Mouse (Mus musculus) limb, embryonic 13.5 days (tissue): ENCODE data around the gene Tbx10. TPM values are rescaled to one million over a fixed set of nuclear protein-coding genes. Genes with fewer than 3 reads are reported as not detected.
"Not testable (repeated sequence)": the region's sequence is repeated elsewhere in the genome, so short reads cannot be mapped to it uniquely, and the experiment has no call there.

Source experiments
- ATAC-seq: fragments of 200-750 bp; cut with Nextera tagmentation; 2 replicates; pipeline ENCODE4 v1.8.0; 2017; ENCODE audit warnings: low read depth, moderate number of reproducible peaks, moderate TSS enrichment; ENCODE audit not compliant: low FRiP score
- H3K27ac ChIP-seq: fragments of 300-500 bp; sonication (generic); 2 replicates; pipeline ENCODE4 v1.5.1; 2015; ENCODE audit warnings: inconsistent platforms, mild to moderate bottlenecking, moderate library complexity
- H3K27me3 ChIP-seq: fragments of 300-500 bp; sonication (generic); 2 replicates; pipeline ENCODE4 v1.6.1; 2015; ENCODE audit warnings: mild to moderate bottlenecking, inconsistent platforms
- H3K36me3 ChIP-seq: fragments of 300-500 bp; sonication (generic); 2 replicates; pipeline ENCODE4 v1.6.1; 2015; ENCODE audit warnings: inconsistent platforms, mild to moderate bottlenecking, moderate library complexity
- H3K4me1 ChIP-seq: fragments of 300-500 bp; sonication (generic); 2 replicates; pipeline ENCODE4 v1.6.1; 2015; ENCODE audit warnings: inconsistent platforms
- H3K4me2 ChIP-seq: fragments of 300-500 bp; sonication (generic); replicated peaks from 2 replicates; pipeline ENCODE4 v1.6.1; 2015; ENCODE audit warnings: inconsistent platforms, mild to moderate bottlenecking, moderate library complexity
- H3K4me3 ChIP-seq: fragments of 300-500 bp; sonication (generic); 2 replicates; pipeline ENCODE4 v1.5.1; 2015; ENCODE audit warnings: moderate library complexity, mild to moderate bottlenecking, inconsistent platforms
- H3K9ac ChIP-seq: fragments of 300-500 bp; sonication (generic); 2 replicates; pipeline ENCODE4 v1.6.1; 2015; ENCODE audit warnings: mild to moderate bottlenecking, inconsistent platforms
- H3K9me3 ChIP-seq: fragments of 300-500 bp; sonication (generic); 2 replicates; pipeline ENCODE4 v1.6.1; 2016; ENCODE audit warnings: inconsistent platforms
- WGBS: fragments of 180-500 bp; shearing (Covaris S2); methylation state at CpG from one replicate; pipeline ENCODE4 v1.1.7; 2015; 5-methylcytosine and 5-hydroxymethylcytosine counted together
- polyA plus RNA-seq: library from polyadenylated mRNA; unstranded; fragments of >200 nt; fragmentation: Nextera tagmentation; extraction: Ambion mirVana; gene quantifications from 2 replicates; pipeline ENCODE4 v1.2.1, GENCODE M21; 2015

Gene Tbx10
- not detected in 2 replicates for polyA plus RNA-seq

DNA sequence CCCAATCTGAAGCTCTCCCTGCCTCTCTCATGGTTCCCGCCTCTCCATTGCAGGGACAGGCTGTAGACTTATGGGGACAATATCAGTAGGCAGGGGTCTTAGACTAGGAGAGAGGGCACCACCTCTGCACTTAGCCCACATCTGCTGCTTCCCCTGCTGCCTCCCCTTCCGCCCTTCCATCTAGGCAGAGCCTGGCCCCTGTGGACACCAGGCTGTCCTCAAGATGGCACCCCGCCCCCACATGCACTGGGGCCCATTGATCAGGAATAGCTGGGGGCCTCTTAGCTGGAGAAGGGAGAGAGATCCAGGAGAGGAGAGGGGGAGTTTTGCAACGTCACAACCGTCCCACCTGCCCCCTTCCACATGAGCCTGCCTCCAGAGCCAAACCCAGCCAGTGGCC lies at the start of gene Tbx10:
TSS of gene Tbx10 (plus strand) at position 337 of the 400 bp plus-strand sequence.
- no peak within 1 kb of the TSS for H3K9ac ChIP-seq
- no peaks in the 10 kb centered on the region for H3K36me3 ChIP-seq
- no peak within 1 kb of the TSS for H3K27ac ChIP-seq
- 42% methylated on average over 5 of the region's 5 CpGs for whole genome bisulfite sequencing
- no peak within 1 kb of the TSS for H3K4me3 ChIP-seq
- no peaks in the 10 kb centered on the region for H3K4me1 ChIP-seq
- H3K9me3 ChIP-seq: no peaks in the 10 kb centered on the region
- ATAC-seq: no peak
- no peak within 1 kb of the TSS for H3K4me2 ChIP-seq
- H3K27me3 ChIP-seq: no peaks in the 10 kb centered on the region

GRCm38 (mm10) chr19:3942986-3943735 lies 49.4 kb upstream of the Tbx10 start:
- H3K4me1 ChIP-seq: no peaks in the 10 kb centered on the region
- 28% methylated on average over 27 of the region's 27 CpGs for WGBS
- H3K9ac ChIP-seq: 0 out of 2 replicates have a peak overlapping the region, but pooled peaks have one; percentile 25
- H3K9me3 ChIP-seq: no peaks in the 10 kb centered on the region
- H3K27ac ChIP-seq: no peak overlapping the region
- ATAC-seq: no peak
- no peaks in the 10 kb centered on the region for H3K36me3 ChIP-seq
- peak overlapping the region; percentile 36 for H3K4me2 ChIP-seq
- H3K27me3 ChIP-seq: peaks cover 15% of the 10 kb centered on the region; the same call in 1 of the 2 replicates
- H3K4me3 ChIP-seq: no peak overlapping the region

DNA sequence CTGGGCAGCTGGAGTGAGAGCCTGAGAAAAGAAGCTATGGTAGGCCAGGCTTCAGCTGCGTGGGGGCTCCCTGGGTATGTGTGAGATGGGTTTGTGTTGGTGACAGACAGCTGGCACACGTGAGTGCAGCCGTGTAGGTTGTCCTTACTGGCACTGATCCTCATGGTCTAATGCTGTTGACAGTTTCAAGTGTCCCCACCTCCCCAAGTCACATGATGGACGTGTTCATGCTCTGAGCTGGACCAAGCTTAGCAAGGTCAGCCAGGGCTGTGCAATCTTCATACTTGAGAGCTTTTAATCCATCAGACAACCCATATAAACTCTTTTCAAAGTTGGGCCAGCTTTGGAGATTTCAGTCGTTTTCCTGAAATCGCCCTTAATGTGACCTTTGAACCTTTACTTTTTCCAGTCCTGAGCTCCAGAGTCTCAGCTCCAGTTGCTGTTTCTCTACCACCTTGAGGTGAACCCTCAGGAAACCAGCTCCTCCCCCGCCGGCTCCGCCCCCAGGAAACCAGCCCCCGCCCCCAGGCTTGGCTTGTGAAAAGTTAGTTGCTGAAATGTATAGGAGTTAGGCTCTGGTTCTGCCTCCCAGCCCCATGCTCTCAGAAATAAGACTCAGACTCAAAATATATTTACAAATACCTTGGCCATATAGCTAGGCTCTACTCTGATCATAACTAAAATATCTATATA lies 46.5 kb upstream of the Tbx10 start:
- Histone ChIP-seq H3K27me3 (peaks cover 15% of the 10 kb centered on the region; the same call in 1 of the 2 replicates), H3K9ac (no peak overlapping the region), H3K9me3 (no peaks in the 10 kb centered on the region), H3K27ac (no peak overlapping the region), H3K4me2 (no peak overlapping the region), H3K4me1 (no peaks in the 10 kb centered on the region), H3K4me3 (no peak overlapping the region), H3K36me3 (no peaks in the 10 kb centered on the region)
- no peak for ATAC-seq
- 31% methylated on average over 10 of the region's 10 CpGs for WGBS

- no peaks in the 10 kb centered on the region for H3K36me3 ChIP-seq
- H3K27ac ChIP-seq: no peak overlapping the region
- H3K4me3 ChIP-seq: no peak overlapping the region
- H3K9ac ChIP-seq: no peak overlapping the region
- WGBS: 15% methylated on average over 2 of the region's 2 CpGs
- no peaks in the 10 kb centered on the region for H3K9me3 ChIP-seq
- no peaks in the 10 kb centered on the region for H3K4me1 ChIP-seq
- ATAC-seq: peak; percentile 64
- no peak overlapping the region for H3K4me2 ChIP-seq
- peaks cover 15% of the 10 kb centered on the region; the same call in 1 of the 2 replicates for H3K27me3 ChIP-seq
Observed at GRCm38 (mm10) chr19:3946715-3947114, 45.8 kb upstream of the Tbx10 start.

GRCm38 (mm10) chr19:3947813-3948212 lies 44.7 kb upstream of the Tbx10 start:
- H3K4me3 ChIP-seq: no peak overlapping the region
- 74% methylated on average over 3 of the region's 3 CpGs for WGBS
- no peak overlapping the region for H3K9ac ChIP-seq
- H3K4me1 ChIP-seq: no peaks in the 10 kb centered on the region
- H3K27me3 ChIP-seq: peaks cover 12% of the 10 kb centered on the region; the same call in 1 of the 2 replicates
- H3K4me2 ChIP-seq: no peak overlapping the region
- no peaks in the 10 kb centered on the region for H3K36me3 ChIP-seq
- H3K27ac ChIP-seq: no peak overlapping the region
- H3K9me3 ChIP-seq: no peaks in the 10 kb centered on the region
- ATAC-seq: no peak

DNA sequence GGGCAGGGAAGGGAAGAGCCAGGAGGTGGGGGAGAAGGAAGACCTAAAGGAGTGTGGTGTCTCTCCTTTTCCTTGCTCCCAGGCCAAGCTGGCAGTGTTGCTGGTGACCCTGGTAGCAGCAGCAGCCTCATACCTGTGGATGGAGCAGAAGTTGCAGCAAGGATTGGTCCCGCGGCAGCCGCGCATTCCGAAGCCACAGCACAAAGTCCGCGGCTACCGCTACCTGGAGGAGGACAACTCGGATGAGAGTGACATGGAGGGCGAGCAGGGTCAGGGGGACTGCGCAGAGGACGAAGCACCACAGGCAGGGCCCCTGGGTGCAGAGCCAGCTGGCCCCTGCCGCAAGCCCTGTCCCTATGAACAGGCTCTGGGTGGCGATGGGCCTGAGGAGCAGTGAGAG lies 44.0 kb upstream of the Tbx10 start:
- no peaks in the 10 kb centered on the region for H3K4me1 ChIP-seq
- H3K27ac ChIP-seq: no peak overlapping the region
- H3K27me3 ChIP-seq: peaks cover 6% of the 10 kb centered on the region; the same call in 1 of the 2 replicates
- H3K4me3 ChIP-seq: no peak overlapping the region
- no peak overlapping the region for H3K4me2 ChIP-seq
- no peak for ATAC-seq
- H3K9ac ChIP-seq: no peak overlapping the region
- no peaks in the 10 kb centered on the region for H3K36me3 ChIP-seq
- WGBS: 68% methylated on average over 14 of the region's 14 CpGs
- H3K9me3 ChIP-seq: no peaks in the 10 kb centered on the region

GRCm38 (mm10) chr19:3950331-3950730 lies 42.2 kb upstream of the Tbx10 start:
- ATAC-seq: no peak
- H3K4me2 ChIP-seq: no peak overlapping the region
- H3K27ac ChIP-seq: no peak overlapping the region
- H3K9me3 ChIP-seq: no peaks in the 10 kb centered on the region
- whole genome bisulfite sequencing: 76% methylated on average over 3 of the region's 3 CpGs
- no peaks in the 10 kb centered on the region for H3K36me3 ChIP-seq
- H3K4me3 ChIP-seq: no peak overlapping the region
- H3K4me1 ChIP-seq: no peaks in the 10 kb centered on the region
- H3K27me3 ChIP-seq: no peaks in the 10 kb centered on the region
- H3K9ac ChIP-seq: no peak overlapping the region

- Histone ChIP-seq H3K36me3 (no peaks in the 10 kb centered on the region), H3K9me3 (no peaks in the 10 kb centered on the region), H3K27me3 (no peaks in the 10 kb centered on the region), H3K4me2 (no peak overlapping the region), H3K27ac (no peak overlapping the region), H3K4me1 (no peaks in the 10 kb centered on the region), H3K9ac (no peak overlapping the region), H3K4me3 (no peak overlapping the region)
- no peak for ATAC-seq
Observed at GRCm38 (mm10) chr19:3951461-3951860, 41.1 kb upstream of the Tbx10 start.

- 65% methylated on average over 1 of the region's 1 CpGs for WGBS
Observed at GRCm38 (mm10) chr19:3952099-3952498, 40.5 kb upstream of the Tbx10 start.

GRCm38 (mm10) chr19:3955033-3955432 lies 37.5 kb upstream of the Tbx10 start:
- ATAC-seq: no peak
- WGBS: 71% methylated on average over 3 of the region's 3 CpGs
- no peaks in the 10 kb centered on the region for H3K9me3 ChIP-seq
- H3K4me1 ChIP-seq: no peaks in the 10 kb centered on the region
- no peak overlapping the region for H3K4me2 ChIP-seq
- no peaks in the 10 kb centered on the region for H3K27me3 ChIP-seq
- H3K36me3 ChIP-seq: no peaks in the 10 kb centered on the region
- H3K9ac ChIP-seq: no peak overlapping the region
- H3K4me3 ChIP-seq: no peak overlapping the region
- no peak overlapping the region for H3K27ac ChIP-seq

More at GRCm38 (mm10) chr19:3952099-3952498, 40.5 kb upstream of the Tbx10 start:
- Histone ChIP-seq H3K9ac (no peak overlapping the region), H3K4me3 (no peak overlapping the region), H3K27me3 (no peaks in the 10 kb centered on the region), H3K9me3 (no peaks in the 10 kb centered on the region), H3K27ac (no peak overlapping the region), H3K4me2 (no peak overlapping the region), H3K4me1 (no peaks in the 10 kb centered on the region), H3K36me3 (no peaks in the 10 kb centered on the region)
- ATAC-seq: no peak

GRCm38 (mm10) chr19:3955804-3956203 lies 36.7 kb upstream of the Tbx10 start:
- ATAC-seq: no peak
- 49% methylated on average over 4 of the region's 4 CpGs for WGBS

GRCm38 (mm10) chr19:3957296-3958036 lies 35.1 kb upstream of the Tbx10 start:
- not testable (repeated sequence) for H3K27ac ChIP-seq, H3K27me3 ChIP-seq, H3K4me3 ChIP-seq, H3K9me3 ChIP-seq, ATAC-seq, H3K9ac ChIP-seq, H3K4me2 ChIP-seq, H3K4me1 ChIP-seq, H3K36me3 ChIP-seq
- WGBS: 72% methylated on average over 5 of the region's 5 CpGs

More at GRCm38 (mm10) chr19:3955804-3956203, 36.7 kb upstream of the Tbx10 start:
- H3K4me1 ChIP-seq: no peaks in the 10 kb centered on the region
- H3K27me3 ChIP-seq: no peaks in the 10 kb centered on the region
- H3K27ac ChIP-seq: no peak overlapping the region
- H3K9ac ChIP-seq: no peak overlapping the region
- no peak overlapping the region for H3K4me3 ChIP-seq
- H3K9me3 ChIP-seq: no peaks in the 10 kb centered on the region
- no peak overlapping the region for H3K4me2 ChIP-seq
- H3K36me3 ChIP-seq: no peaks in the 10 kb centered on the region
